Mouse (Mus musculus) G1E (cell line): ENCODE measurements around the gene Gm17482. TPM values are rescaled to one million over a fixed set of nuclear protein-coding genes. Genes with fewer than 3 reads are reported as not detected.
"Not testable (repeated sequence)": the region's sequence is repeated elsewhere in the genome, so short reads cannot be mapped to it uniquely, and the experiment has no call there.

Experiments used
- ATAC-seq: 2 replicates; pipeline ENCODE4 v1.8.0; 2016; ENCODE audit warnings: mild to moderate bottlenecking; ENCODE audit not compliant: insufficient number of reproducible peaks, poor library complexity, low FRiP score, severe bottlenecking; ENCODE audit errors: extremely low read depth
- DNase-seq: peaks from one replicate; pipeline ENCODE4 v3.0.0; 2012; ENCODE audit warnings: low spot score
- H3K27me3 ChIP-seq: 2 replicates; pipeline ENCODE4 v1.6.1; 2012; ENCODE audit warnings: mild to moderate bottlenecking, low read length, inconsistent platforms; ENCODE audit not compliant: insufficient read depth
- H3K36me3 ChIP-seq: replicated peaks from 2 replicates; pipeline ENCODE3; 2012; ENCODE audit warnings: mild to moderate bottlenecking, inconsistent platforms
- H3K4me1 ChIP-seq: 2 replicates; pipeline ENCODE4 v1.6.1; 2012; ENCODE audit warnings: low read depth, low read length, inconsistent platforms, mixed read lengths; ENCODE audit not compliant: insufficient read depth
- H3K4me3 ChIP-seq: 2 replicates; pipeline ENCODE4 v1.5.1; 2012; ENCODE audit warnings: low read depth, mild to moderate bottlenecking, inconsistent platforms, low read length, moderate library complexity, mixed read lengths
- H3K9me3 ChIP-seq: replicated peaks from 2 replicates; pipeline ENCODE4 v1.6.1; 2012; ENCODE audit warnings: inconsistent platforms
- CTCF ChIP-seq: IDR thresholded peaks from 2 replicates; pipeline ENCODE4 v1.5.1; 2012; ENCODE audit warnings: low read depth, low read length, inconsistent platforms, mixed read lengths
- GATA1 ChIP-seq: IDR thresholded peaks from 2 replicates; pipeline ENCODE4 v1.6.1; 2012; ENCODE audit warnings: borderline replicate concordance, low read length, inconsistent platforms, mixed read lengths
- GATA2 ChIP-seq: IDR thresholded peaks from 2 replicates; pipeline ENCODE4 v1.6.1; 2012; ENCODE audit warnings: low read depth, low read length, inconsistent platforms, borderline replicate concordance
- POLR2AphosphoS5 ChIP-seq: IDR thresholded peaks from 2 replicates; pipeline ENCODE4 v1.6.1; 2012; ENCODE audit warnings: low read depth, low read length, inconsistent platforms; ENCODE audit not compliant: insufficient replicate concordance
- TAL1 ChIP-seq: conservative IDR thresholded peaks from 2 replicates; pipeline ENCODE4 v1.6.1; 2012; ENCODE audit warnings: low read depth, low read length, inconsistent platforms, mixed read lengths
- polyA plus RNA-seq: library from polyadenylated mRNA; stranded (reverse); fragments of >175 nt; gene quantifications from 2 replicates; pipeline ENCODE4 v1.2.3, GENCODE M21; 2012
- total RNA-seq, 2 experiments: library from RNA; stranded (forward) in 1 of 2; stranded (reverse) in 1 of 2; fragments of 200-1000 nt in 1 of 2; fragments of >200 nt in 1 of 2; fragmentation: Nextera tagmentation in 1 of 2; gene quantifications; 2 replicates each; pipeline ENCODE4 v1.2.3; 2014 to 2017

The Gm17482 gene
- total and polyA plus RNA-seq, 3 experiments, result not detected

GRCm38 (mm10) chr6:115231836-115232235 is 4.7 kb downstream of the Gm17482 start:
- Histone ChIP-seq H3K4me1 (no peaks in the 10 kb centered on the region), H3K36me3 (no peaks in the 10 kb centered on the region), H3K9me3 (no peaks in the 10 kb centered on the region), H3K27me3 (no peaks in the 10 kb centered on the region), H3K4me3 (no peak overlapping the region)
- no peak for DNase-seq
- ATAC-seq, result no peak
- TF ChIP-seq TAL1 (no peak), POLR2AphosphoS5 (no peak), GATA2 (no peak), GATA1 (no peak)

DNA sequence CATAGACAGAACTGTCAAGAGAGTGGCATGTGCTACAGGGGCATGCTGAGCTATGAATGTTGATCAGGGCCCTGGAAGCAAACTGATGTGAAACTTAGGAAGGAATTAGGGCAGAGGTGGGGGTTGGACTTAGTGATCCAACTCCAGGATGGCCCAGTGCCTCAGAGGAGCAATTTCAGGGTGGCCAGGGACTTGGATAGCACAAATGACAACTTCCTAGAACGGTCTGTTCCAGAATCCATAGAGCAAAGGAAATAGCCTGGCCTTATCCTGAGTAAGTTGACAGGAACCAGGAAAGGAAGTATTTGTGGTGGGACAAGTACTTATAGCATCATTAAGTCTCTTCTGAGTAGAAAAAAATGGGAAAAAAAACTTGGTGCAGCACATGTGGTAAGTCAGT is 5.4 kb downstream of the Gm17482 start:
- no peak overlapping the region for H3K4me3 ChIP-seq
- H3K4me1 ChIP-seq, result no peaks in the 10 kb centered on the region
- DNase-seq (no peak), ATAC-seq (no peak)
- no peaks in the 10 kb centered on the region for H3K27me3 ChIP-seq
- no peaks in the 10 kb centered on the region for H3K9me3 ChIP-seq
- TF ChIP-seq GATA2, result no peak
- no peak for TF ChIP-seq GATA1
- TF ChIP-seq TAL1, result no peak
- TF ChIP-seq POLR2AphosphoS5, result no peak
- no peak for TF ChIP-seq CTCF
- no peaks in the 10 kb centered on the region for H3K36me3 ChIP-seq

GRCm38 (mm10) chr6:115238031-115239027 is 11.2 kb downstream of the Gm17482 start:
- no peak for ATAC-seq
- H3K27me3 ChIP-seq, result 0 out of 2 replicates have a peak, but pooled peaks cover 2% of the 10 kb centered on the region
- no peak overlapping the region for H3K4me3 ChIP-seq
- TF ChIP-seq GATA1 (no peak), GATA2 (no peak), CTCF (no peak), POLR2AphosphoS5 (no peak), TAL1 (no peak)
- no peaks in the 10 kb centered on the region for H3K9me3 ChIP-seq
- no peak for DNase-seq
- no peaks in the 10 kb centered on the region for H3K4me1 ChIP-seq
- H3K36me3 ChIP-seq, result no peaks in the 10 kb centered on the region

DNA sequence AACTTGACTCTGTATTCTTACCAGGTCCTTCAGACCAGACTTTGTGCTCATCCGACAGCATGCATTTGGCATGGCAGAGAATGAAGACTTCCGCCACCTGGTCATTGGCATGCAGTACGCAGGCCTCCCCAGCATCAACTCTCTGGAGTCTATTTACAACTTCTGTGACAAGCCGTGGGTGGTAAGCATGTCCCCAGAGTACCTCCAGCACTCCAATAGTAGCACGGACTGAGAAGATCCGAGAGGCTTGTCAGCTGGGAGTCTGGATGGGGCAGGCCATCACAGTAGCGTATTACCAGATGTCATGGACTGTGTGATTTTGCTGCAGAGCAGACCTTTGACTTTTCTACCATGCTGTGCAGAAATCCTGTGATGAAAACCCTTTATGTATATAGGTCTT is 12.2 kb downstream of the Gm17482 start:
- no peak for ATAC-seq
- Histone ChIP-seq H3K4me1 (no peaks in the 10 kb centered on the region), H3K36me3 (no peaks in the 10 kb centered on the region), H3K4me3 (no peak overlapping the region), H3K9me3 (no peaks in the 10 kb centered on the region), H3K27me3 (0 out of 2 replicates have a peak, but pooled peaks cover 2% of the 10 kb centered on the region)
- DNase-seq, result no peak
- TF ChIP-seq CTCF (no peak), POLR2AphosphoS5 (no peak), GATA2 (no peak), GATA1 (no peak), TAL1 (no peak)

GRCm38 (mm10) chr6:115240431-115240830 is 13.3 kb downstream of the Gm17482 start:
- H3K4me1 ChIP-seq, DNase-seq, ATAC-seq, H3K27me3 ChIP-seq, H3K4me3 ChIP-seq, H3K36me3 ChIP-seq, H3K9me3 ChIP-seq: not testable (repeated sequence)

DNA sequence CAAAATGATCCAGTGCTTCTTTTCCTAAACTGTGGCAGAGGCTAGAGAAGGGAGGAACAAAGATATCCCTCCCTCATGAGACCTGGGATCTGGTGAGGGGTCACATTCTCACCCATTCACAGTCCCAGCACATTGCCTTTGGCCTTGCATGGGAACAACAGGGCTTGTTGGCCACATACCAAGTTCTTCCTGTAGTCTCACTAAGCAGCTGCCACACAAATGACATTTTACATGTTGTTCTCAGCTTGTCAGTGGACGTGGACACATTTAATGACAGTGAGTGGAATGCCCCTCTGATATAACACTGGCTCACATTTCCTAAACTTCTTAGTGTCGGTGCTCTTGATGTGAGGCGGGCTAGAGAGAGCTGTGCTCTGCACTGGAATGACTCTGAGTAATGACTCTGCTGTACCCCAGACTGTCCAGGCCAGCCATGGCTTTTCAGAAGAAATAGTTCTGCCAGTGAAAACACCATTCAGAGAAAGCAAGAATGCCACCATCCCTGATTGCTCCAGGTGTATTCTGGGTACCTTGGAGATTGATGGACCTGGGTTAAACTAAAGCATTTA is 14.1 kb downstream of the Gm17482 start:
- Histone ChIP-seq H3K36me3 (no peaks in the 10 kb centered on the region), H3K4me3 (no peak overlapping the region), H3K9me3 (no peaks in the 10 kb centered on the region), H3K27me3 (peaks cover 5% of the 10 kb centered on the region), H3K4me1 (no peaks in the 10 kb centered on the region)
- DNase-seq, result no peak
- ATAC-seq, result no peak
- TF ChIP-seq GATA1 (no peak), GATA2 (no peak), POLR2AphosphoS5 (no peak), CTCF (no peak), TAL1 (no peak)
